Mouse (Mus musculus) forebrain, embryonic 12.5 days (tissue): ENCODE measurements around the gene Pa2g4. TPM values are rescaled to one million over a fixed set of nuclear protein-coding genes. Genes with fewer than 3 reads are reported as not detected.
A peak's percentile ranks its signal among the peaks of the same experiment; 100 is the strongest.

Source experiments
- ATAC-seq: fragments of 200-750 bp; cut with Nextera tagmentation; 2 replicates; pipeline ENCODE4 v1.8.0; 2017; ENCODE audit warnings: moderate TSS enrichment; ENCODE audit not compliant: low FRiP score
- H3K27ac ChIP-seq: fragments of 300-500 bp; sonication (generic); 2 replicates; pipeline ENCODE4 v1.5.1; 2016; ENCODE audit warnings: mild to moderate bottlenecking
- H3K27me3 ChIP-seq: fragments of 300-500 bp; sonication (generic); 2 replicates; pipeline ENCODE4 v1.6.1; 2016; ENCODE audit warnings: mild to moderate bottlenecking
- H3K36me3 ChIP-seq: fragments of 300-500 bp; sonication (generic); replicated peaks from 2 replicates; pipeline ENCODE4 v1.6.1; 2016; ENCODE audit warnings: mild to moderate bottlenecking
- H3K4me1 ChIP-seq: fragments of 300-500 bp; sonication (generic); 2 replicates; pipeline ENCODE4 v1.6.1; 2016
- H3K4me2 ChIP-seq: fragments of 300-500 bp; sonication (generic); 2 replicates; pipeline ENCODE4 v1.6.1; 2016; ENCODE audit warnings: mild to moderate bottlenecking, moderate library complexity
- H3K4me3 ChIP-seq: fragments of 300-500 bp; sonication (generic); replicated peaks from 2 replicates; pipeline ENCODE4 v1.5.1; 2016; ENCODE audit warnings: mild to moderate bottlenecking
- H3K9ac ChIP-seq: fragments of 300-500 bp; sonication (generic); 2 replicates; pipeline ENCODE4 v1.6.1; 2016; ENCODE audit warnings: mild to moderate bottlenecking
- H3K9me3 ChIP-seq: fragments of 300-500 bp; sonication (generic); 2 replicates; pipeline ENCODE4 v1.6.1; 2016
- WGBS: fragments of 180-500 bp; shearing (Covaris S2); methylation state at CpG from one replicate; pipeline ENCODE4 v1.1.7; 2016; 5-methylcytosine and 5-hydroxymethylcytosine counted together
- polyA plus RNA-seq: library from polyadenylated mRNA; unstranded; fragments of >200 nt; fragmentation: Nextera tagmentation; extraction: Ambion mirVana; gene quantifications from 2 replicates; pipeline ENCODE4 v1.2.1, GENCODE M21; 2016

Gene Pa2g4
- polyA plus RNA-seq, 1 experiment from 2014 or later: 196 TPM

- peak overlapping the region; percentile 66 for H3K4me3 ChIP-seq
- H3K27me3 ChIP-seq: peaks cover 72% of the 10 kb centered on the region
- no peaks in the 10 kb centered on the region for H3K36me3 ChIP-seq
- ATAC-seq: peak; percentile 47
- H3K27ac ChIP-seq: peak overlapping the region; percentile 50
- peak overlapping the region; percentile 75 for H3K9ac ChIP-seq
- no peaks in the 10 kb centered on the region for H3K9me3 ChIP-seq
- H3K4me1 ChIP-seq: peaks cover 25% of the 10 kb centered on the region
- under 1% methylated on average over 58 of the region's 58 CpGs for WGBS
- H3K4me2 ChIP-seq: peak overlapping the region; percentile 100
These were observed 40.8 kb downstream of the Pa2g4 start for GRCm38 (mm10) chr10:128524732-128525662.

GRCm38 (mm10) chr10:128524111-128524731, 41.6 kb downstream of the Pa2g4 start:
- Histone ChIP-seq H3K4me1 (peaks cover 25% of the 10 kb centered on the region), H3K27ac (no peak overlapping the region), H3K4me3 (peak overlapping the region; percentile 66), H3K9me3 (no peaks in the 10 kb centered on the region), H3K9ac (peak overlapping the region; percentile 75), H3K4me2 (peak overlapping the region; percentile 100), H3K36me3 (no peaks in the 10 kb centered on the region), H3K27me3 (peaks cover 68% of the 10 kb centered on the region)
- ATAC-seq: no peak
- 8% methylated on average over 11 of the region's 11 CpGs for WGBS

- no peak for ATAC-seq
- H3K27me3 ChIP-seq: peaks cover 73% of the 10 kb centered on the region
These were observed 43.4 kb downstream of the Pa2g4 start for GRCm38 (mm10) chr10:128522351-128522750.

DNA sequence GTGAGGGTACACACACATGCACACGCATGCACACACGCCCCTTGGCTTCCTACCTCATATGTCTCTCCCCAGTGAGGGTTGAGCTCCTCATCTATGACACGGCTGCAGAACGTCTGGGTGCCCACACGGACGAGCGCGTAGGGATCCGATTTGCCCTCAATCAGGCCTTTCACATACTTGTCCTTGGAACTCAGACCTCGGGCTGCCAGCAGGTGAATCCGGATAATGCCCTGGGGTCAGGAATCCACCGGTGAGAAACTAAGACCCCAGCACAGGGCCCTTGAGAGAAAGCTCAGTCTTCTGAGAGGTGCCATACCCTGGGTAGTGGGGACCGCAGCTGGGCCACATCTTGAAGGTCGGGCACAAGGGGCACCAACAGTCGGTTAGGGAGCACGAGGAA, 45.2 kb downstream of the Pa2g4 start:
- H3K36me3 ChIP-seq: no peaks in the 10 kb centered on the region
- no peak overlapping the region for H3K27ac ChIP-seq
- no peaks in the 10 kb centered on the region for H3K9me3 ChIP-seq
- H3K4me2 ChIP-seq: no peak overlapping the region
- no peak for ATAC-seq
- H3K4me1 ChIP-seq: peaks cover 19% of the 10 kb centered on the region
- peaks cover 79% of the 10 kb centered on the region for H3K27me3 ChIP-seq
- H3K4me3 ChIP-seq: no peak overlapping the region
- 88% methylated on average over 16 of the region's 16 CpGs for WGBS
- H3K9ac ChIP-seq: no peak overlapping the region

More at GRCm38 (mm10) chr10:128522351-128522750, 43.4 kb downstream of the Pa2g4 start:
- peaks cover 25% of the 10 kb centered on the region for H3K4me1 ChIP-seq
- H3K36me3 ChIP-seq: no peaks in the 10 kb centered on the region
- no peak overlapping the region for H3K4me3 ChIP-seq
- no peak overlapping the region for H3K4me2 ChIP-seq
- H3K9ac ChIP-seq: no peak overlapping the region
- 69% methylated on average over 6 of the region's 6 CpGs for WGBS
- H3K27ac ChIP-seq: no peak overlapping the region
- no peaks in the 10 kb centered on the region for H3K9me3 ChIP-seq

DNA sequence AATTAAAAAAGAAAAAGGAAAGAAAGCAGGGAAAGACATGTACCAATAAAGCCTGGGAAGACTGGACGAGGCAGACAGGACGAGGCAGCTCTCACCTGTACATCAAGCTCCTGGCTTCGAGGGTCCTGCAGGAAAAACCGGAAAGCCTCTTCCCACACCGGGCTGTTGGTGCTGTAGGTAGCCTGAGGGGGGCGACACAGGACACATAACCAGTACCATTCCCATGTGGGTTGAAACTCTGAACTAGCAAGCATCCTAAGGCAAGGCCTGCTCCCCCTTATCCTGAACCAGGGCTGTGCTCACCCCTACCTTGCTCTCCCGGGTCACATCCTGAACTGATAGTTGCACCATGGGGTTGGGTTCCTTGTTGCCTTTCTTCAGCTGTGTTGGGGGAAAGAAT, 47.0 kb downstream of the Pa2g4 start:
- Histone ChIP-seq H3K4me2 (no peak overlapping the region), H3K9me3 (no peaks in the 10 kb centered on the region), H3K36me3 (no peaks in the 10 kb centered on the region), H3K4me1 (peaks cover under 1% of the 10 kb centered on the region; the same call in 1 of the 2 replicates), H3K27ac (no peak overlapping the region), H3K27me3 (peaks cover 76% of the 10 kb centered on the region), H3K9ac (no peak overlapping the region), H3K4me3 (no peak overlapping the region)
- ATAC-seq: no peak
- WGBS: 71% methylated on average over 7 of the region's 7 CpGs

GRCm38 (mm10) chr10:128516677-128517076, 49.1 kb downstream of the Pa2g4 start:
- no peak overlapping the region for H3K9ac ChIP-seq
- no peak overlapping the region for H3K27ac ChIP-seq
- H3K36me3 ChIP-seq: no peaks in the 10 kb centered on the region; the same call in 1 of the 2 replicates
- H3K9me3 ChIP-seq: no peaks in the 10 kb centered on the region
- H3K27me3 ChIP-seq: peaks cover 56% of the 10 kb centered on the region
- WGBS: 18% methylated on average over 6 of the region's 6 CpGs
- H3K4me3 ChIP-seq: no peak overlapping the region
- no peak overlapping the region for H3K4me2 ChIP-seq
- ATAC-seq: no peak
- H3K4me1 ChIP-seq: no peaks in the 10 kb centered on the region

GRCm38 (mm10) chr10:128516029-128516428, 49.8 kb downstream of the Pa2g4 start:
- Histone ChIP-seq H3K4me1 (no peaks in the 10 kb centered on the region), H3K9ac (no peak overlapping the region), H3K36me3 (no peaks in the 10 kb centered on the region; the same call in 1 of the 2 replicates), H3K27me3 (peaks cover 51% of the 10 kb centered on the region), H3K9me3 (no peaks in the 10 kb centered on the region), H3K27ac (no peak overlapping the region), H3K4me2 (0 out of 2 replicates have a peak overlapping the region, but pooled peaks have one; percentile 0), H3K4me3 (no peak overlapping the region)
- WGBS: 16% methylated on average over 20 of the region's 20 CpGs
- no peak for ATAC-seq

GRCm38 (mm10) chr10:128515044-128515443, 50.7 kb downstream of the Pa2g4 start:
- no peaks in the 10 kb centered on the region; the same call in 1 of the 2 replicates for H3K36me3 ChIP-seq
- H3K27me3 ChIP-seq: peaks cover 44% of the 10 kb centered on the region
- no peaks in the 10 kb centered on the region for H3K4me1 ChIP-seq
- no peak overlapping the region for H3K4me2 ChIP-seq
- no peak for ATAC-seq
- H3K4me3 ChIP-seq: no peak overlapping the region
- H3K27ac ChIP-seq: no peak overlapping the region
- no peak overlapping the region for H3K9ac ChIP-seq
- H3K9me3 ChIP-seq: no peaks in the 10 kb centered on the region
- WGBS: 82% methylated on average over 4 of the region's 4 CpGs

- Histone ChIP-seq H3K4me2 (no peak overlapping the region), H3K27ac (no peak overlapping the region), H3K4me3 (no peak overlapping the region), H3K27me3 (peaks cover 20% of the 10 kb centered on the region), H3K9me3 (no peaks in the 10 kb centered on the region), H3K36me3 (no peaks in the 10 kb centered on the region; the same call in 1 of the 2 replicates), H3K4me1 (no peaks in the 10 kb centered on the region), H3K9ac (no peak overlapping the region)
- ATAC-seq: no peak
- WGBS: 83% methylated on average over 12 of the region's 12 CpGs
These were observed 54.0 kb downstream of the Pa2g4 start for GRCm38 (mm10) chr10:128511761-128512160.

- ATAC-seq: no peak
- Histone ChIP-seq H3K36me3 (no peaks in the 10 kb centered on the region; the same call in 1 of the 2 replicates), H3K4me3 (no peak overlapping the region), H3K9me3 (no peaks in the 10 kb centered on the region), H3K4me1 (no peaks in the 10 kb centered on the region), H3K4me2 (no peak overlapping the region), H3K27me3 (peaks cover 14% of the 10 kb centered on the region), H3K9ac (no peak overlapping the region), H3K27ac (no peak overlapping the region)
- WGBS: 90% methylated on average over 9 of the region's 9 CpGs
These were observed 54.6 kb downstream of the Pa2g4 start for GRCm38 (mm10) chr10:128511189-128511588.

- 89% methylated on average over 11 of the region's 11 CpGs for WGBS
These were observed 55.5 kb downstream of the Pa2g4 start for GRCm38 (mm10) chr10:128510301-128510700.

DNA sequence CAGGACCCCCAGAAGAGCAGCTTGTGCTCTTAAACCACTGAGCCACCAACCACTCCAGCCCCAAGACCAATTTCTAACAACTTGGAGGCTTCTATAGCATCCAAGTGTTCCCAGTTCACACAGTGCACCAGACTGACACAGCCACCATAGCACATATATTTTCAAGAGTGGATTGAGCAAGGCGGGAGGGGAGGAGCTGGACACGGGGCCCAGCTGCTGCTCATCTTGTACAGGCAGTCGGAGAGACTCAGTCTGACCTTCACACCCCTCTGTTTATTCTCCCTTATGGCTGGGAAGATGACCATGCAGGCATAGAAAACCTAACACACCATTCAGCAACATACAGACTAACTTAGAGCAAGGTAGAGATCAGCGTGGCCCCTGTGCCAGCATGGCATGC, 56.0 kb downstream of the Pa2g4 start:
- Histone ChIP-seq H3K9ac (no peak overlapping the region), H3K9me3 (no peaks in the 10 kb centered on the region), H3K4me2 (no peak overlapping the region), H3K36me3 (peaks cover 4% of the 10 kb centered on the region; the same call in 1 of the 2 replicates), H3K4me1 (no peaks in the 10 kb centered on the region), H3K27me3 (peaks cover under 1% of the 10 kb centered on the region; the same call in 1 of the 2 replicates), H3K4me3 (no peak overlapping the region), H3K27ac (no peak overlapping the region)
- 83% methylated on average over 4 of the region's 4 CpGs for WGBS
- ATAC-seq: no peak

More at GRCm38 (mm10) chr10:128510301-128510700, 55.5 kb downstream of the Pa2g4 start:
- H3K9me3 ChIP-seq: no peaks in the 10 kb centered on the region
- H3K4me2 ChIP-seq: no peak overlapping the region
- H3K4me3 ChIP-seq: no peak overlapping the region
- peaks cover 4% of the 10 kb centered on the region; the same call in 1 of the 2 replicates for H3K36me3 ChIP-seq
- H3K27me3 ChIP-seq: peaks cover 5% of the 10 kb centered on the region
- no peak overlapping the region for H3K9ac ChIP-seq
- H3K4me1 ChIP-seq: no peaks in the 10 kb centered on the region
- no peak for ATAC-seq
- no peak overlapping the region for H3K27ac ChIP-seq
